Mouse (Mus musculus) mesoderm, embryonic 11.5 days (tissue): ENCODE data around the gene Rabepk.
"Not testable (repeated sequence)": the region's sequence is repeated elsewhere in the genome, so short reads cannot be mapped to it uniquely, and the experiment has no call there.

Experiments
- DNase-seq: peaks from one replicate; pipeline ENCODE4 v3.0.0-alpha.2; 2012; ENCODE audit warnings: low read depth, low spot score

Rabepk gene

DNA sequence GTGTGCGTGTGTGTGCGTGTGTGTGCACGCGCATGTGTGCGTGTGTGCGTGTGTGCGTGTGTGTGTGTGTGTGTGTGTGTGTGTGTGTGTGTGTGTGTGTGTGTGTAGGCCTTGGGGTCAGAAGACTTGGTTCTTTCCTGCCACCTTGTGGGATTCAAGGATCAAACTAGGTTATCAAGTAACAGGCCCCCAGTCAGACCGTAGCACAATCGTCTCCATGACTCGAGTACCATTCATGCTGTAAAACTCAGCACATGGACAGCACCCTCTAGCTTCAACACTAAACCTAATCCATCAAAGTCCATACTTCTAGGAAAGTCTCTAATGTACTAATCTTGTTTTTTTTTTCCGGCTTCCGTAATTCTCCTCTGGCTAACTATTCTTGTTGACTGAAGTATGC, 34.9 kb downstream of the Rabepk start:
- DNase-seq, result no peak

DNA sequence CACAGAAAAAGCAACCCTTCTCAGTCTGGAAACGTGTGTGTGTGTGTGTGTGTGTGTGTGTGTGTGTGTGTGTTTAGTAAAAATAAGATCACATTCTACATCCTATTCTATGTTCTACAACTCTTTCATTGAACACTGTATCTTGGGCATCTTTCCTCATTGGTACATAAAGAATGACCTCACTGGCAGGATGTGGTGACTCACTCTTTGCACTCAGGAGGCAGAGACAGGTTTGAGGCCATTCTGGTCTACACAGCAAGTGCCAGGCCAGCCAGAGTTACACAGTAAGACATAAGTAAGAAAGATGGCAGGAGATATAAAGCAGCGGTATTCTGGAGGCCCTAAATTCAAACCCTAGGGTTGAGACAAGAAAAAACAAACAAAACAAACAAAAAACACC, 36.8 kb downstream of the Rabepk start:
- DNase-seq, result no peak

DNA sequence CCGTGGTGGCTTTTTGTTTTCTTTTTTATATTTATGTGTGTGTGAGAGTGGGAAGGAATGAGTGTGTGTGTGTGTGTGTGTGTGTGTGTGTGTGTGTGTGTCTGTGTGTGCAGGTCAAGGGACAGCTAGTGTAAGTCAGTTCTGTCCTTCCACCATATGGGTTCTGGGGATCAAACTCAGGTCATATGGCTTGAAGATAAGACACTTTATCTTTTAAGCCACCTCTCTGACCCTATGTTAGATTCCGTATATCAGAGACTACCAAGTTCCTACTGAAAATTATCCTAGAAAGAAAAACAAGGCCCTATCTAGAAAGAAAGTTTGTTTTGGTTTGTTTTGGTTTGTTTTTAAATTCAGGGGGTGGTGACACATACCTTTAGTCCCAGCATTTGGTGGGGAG, 37.5 kb downstream of the Rabepk start:
- DNase-seq, result no peak

DNA sequence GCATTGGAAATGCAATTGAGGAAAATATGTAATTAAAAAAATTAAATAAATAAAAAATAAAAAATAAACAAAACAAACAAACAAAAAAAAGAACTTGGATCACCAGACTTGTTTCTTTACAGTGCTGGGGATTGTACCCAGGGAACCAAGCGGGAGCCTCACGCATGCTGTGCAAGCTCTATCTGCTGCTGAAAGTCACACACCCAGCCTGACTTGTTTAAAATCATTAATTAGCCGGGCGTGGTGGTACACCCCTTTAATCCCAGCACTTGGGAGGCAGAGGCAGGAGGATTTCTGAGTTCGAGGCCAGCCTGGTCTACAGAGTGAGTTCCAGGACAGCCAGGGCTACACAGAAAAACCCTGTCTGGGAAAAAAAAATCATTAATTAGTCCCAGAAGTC, 38.4 kb downstream of the Rabepk start:
- not testable (repeated sequence) for DNase-seq

DNA sequence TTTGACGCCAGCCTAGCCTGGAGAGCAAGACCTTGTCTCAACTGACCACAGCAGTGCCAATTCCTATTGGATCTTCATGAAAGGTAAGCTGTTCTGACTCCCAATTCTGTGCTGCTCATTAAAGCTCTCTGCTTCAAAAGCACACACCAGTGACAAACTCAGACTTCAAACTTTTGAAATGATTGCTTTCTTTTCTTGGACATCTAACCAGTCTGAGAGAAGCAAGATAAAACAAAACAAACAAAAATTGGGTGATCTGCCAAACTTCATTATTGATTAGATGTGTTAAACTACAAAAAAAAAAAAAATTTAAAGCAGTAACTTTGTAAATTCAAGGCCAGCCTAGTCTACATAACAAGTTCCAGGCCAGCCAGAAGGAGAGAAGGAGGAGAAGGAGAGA, 42.4 kb downstream of the Rabepk start:
- no peak for DNase-seq

DNA sequence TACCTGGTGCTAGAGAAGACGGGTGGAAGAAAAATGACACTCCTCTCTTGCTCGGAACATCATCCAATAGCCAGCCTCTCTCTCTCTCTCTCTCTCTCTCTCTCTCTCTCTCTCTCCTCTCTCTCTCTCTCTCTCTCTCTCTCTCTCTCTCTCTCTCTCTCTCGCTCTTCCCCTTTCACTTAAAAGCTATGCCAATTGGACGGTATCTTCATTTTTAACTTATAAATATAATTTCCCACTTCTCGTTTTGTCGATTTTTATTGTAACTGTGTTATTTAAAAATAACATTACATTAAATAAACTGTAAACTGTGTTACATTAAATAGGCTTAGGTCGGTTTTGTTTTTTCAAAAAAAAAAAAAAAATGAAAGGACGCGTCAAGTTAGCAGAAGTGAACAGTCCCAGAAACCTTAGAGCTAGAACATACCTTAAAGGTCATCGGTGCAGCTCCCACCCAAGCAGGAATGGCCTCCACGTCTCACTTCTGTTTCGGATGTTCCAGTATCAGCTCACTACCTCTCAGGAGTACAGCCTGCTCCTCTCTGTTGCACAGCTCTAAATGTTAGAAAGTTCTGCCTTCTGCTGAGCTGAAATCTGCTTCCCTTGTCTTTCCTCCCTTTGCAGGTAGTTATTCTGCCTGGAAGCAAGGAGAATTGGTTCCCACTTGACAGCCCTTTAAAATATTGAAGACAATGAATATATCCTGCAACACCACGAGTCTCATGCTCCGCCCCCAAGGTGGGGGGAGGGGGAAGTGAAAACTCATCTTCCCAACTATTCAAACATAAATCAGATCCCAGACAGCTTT, 45.0 kb downstream of the Rabepk start, which contains the start of gene Gapvd1:
Gene Gapvd1 (minus strand): TSS at position 682 of the 808 bp plus-strand sequence.
- peak; percentile 72 for DNase-seq

DNA sequence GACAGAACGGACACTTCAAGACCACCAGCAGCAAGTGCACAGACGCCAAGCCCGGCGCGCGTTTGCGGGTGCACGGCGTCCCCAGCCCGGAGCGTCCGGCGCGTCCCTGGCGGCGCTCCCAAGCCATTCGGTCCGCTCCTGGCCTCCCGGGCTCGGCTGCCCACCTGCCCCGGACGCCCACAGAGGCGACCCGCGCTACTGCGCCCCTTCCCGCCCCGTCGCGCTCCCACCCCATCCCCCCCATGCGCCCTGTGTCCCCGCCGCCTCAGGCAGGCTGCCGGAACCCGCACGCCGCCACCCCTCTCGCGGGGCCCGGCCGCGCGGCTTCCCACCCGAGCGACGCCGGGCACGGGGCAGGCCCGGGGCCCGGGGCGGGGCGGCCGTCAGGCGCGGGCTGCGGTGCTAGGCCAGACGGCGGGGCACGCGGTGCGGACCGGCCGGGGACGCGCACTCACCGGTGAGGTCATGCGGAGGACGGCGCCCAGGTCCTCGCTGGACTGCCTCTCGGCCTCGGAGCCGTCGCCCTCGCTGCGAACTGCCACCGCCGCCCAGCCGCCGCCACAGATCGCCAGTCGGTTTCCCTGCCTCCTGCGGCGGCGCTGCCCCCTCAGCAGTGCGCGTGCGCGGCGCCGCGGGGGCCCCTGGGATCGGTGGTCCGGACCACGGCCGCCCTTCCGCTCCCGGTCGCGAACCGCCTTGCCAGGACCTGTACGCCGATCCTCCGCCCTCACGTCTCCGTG, 45.7 kb downstream of the Rabepk start:
- peak; percentile 87 for DNase-seq

DNA sequence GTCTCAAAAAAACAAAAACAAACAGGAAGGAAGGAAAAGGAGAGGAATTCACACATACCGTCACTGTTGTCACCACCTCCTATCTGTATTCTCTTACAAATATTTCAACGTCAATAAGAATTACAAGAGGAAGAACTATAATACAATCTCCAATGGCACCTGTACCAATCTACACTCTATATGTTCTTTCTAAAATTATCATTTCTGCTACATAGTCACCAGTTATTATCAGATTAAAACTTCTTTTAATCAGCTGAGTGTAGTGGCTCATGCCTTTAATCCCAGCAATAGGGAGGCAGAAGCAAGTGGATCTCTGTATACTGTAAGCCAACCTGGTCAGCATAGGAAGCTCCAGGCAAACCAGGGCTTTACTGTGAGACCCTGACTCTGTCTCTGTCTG, 49.5 kb downstream of the Rabepk start:
- no peak for DNase-seq

DNA sequence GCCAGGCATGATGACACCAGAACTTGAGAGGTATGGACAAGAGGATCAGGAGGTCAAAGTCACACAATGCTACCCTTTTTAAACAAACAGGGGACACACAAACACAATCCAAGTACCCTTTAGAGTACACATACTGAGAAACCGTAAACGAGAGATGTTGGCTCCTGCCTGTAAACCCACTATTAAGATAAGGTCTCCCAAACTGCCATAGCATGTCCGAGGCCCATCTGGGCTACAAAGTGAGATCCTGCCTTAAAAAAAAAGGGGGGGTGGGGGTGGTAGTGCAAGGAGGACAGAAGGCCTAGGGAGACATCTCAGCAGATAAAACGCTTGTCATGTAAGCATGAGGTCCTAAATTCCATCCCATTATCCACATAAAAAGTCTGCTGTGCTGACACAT, 51.2 kb downstream of the Rabepk start:
- DNase-seq, result no peak

DNA sequence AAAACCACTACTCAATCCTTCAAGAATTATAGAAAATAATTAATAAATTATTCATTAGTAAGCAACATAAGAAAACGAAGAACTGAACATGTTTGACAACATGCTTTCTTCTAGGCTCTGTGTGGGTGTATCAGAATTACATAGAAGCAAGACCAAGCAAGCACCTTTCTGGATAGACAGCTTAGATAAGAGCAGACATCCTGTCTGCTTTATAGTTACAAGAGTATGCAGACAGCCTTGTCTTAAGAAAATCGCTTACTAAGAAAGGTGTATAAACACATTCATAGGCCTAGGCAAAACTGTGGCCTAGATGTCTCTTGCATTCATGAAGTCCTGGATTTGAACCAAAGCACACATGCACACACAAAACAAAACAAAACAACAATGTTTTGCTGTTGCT, 54.0 kb downstream of the Rabepk start:
- DNase-seq, result no peak

DNA sequence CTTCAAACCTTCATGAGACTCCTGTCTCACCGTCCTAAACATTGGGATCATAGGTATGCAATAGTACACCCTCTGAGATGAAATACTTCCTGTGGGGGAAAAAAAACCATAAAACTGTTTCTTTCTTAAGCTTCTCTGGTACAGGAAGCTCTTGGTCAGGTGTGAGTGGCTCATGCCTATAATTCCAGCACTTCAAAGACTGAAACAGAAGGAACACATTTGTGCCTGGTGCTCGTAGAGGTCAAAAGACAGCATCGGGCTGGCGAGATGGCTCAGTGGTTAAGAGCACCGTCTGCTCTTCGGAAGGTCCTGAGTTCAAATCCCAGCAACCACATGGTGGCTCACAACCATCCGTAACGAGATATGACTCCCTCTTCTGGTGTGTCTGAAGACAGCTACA, 55.2 kb downstream of the Rabepk start:
- no peak for DNase-seq

DNA sequence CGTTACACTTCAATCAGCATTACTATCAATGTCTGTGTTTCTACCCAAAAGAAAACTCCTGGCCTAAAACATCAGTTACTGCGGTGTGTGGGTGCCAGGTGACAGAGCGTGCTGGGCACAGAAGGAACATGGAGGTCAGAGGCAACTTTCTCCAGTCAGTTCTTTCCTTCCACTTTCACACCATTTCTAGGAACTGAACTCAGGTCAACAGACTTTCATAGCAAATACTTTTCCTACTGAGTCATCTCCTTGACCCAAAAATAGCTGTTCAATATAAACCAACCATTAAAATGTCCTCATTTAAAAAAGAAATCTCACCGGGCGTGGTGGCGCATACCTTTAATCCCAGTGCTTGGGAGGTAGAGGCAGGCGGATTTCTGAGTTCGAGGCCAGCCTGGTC, 57.0 kb downstream of the Rabepk start:
- no peak for DNase-seq

DNA sequence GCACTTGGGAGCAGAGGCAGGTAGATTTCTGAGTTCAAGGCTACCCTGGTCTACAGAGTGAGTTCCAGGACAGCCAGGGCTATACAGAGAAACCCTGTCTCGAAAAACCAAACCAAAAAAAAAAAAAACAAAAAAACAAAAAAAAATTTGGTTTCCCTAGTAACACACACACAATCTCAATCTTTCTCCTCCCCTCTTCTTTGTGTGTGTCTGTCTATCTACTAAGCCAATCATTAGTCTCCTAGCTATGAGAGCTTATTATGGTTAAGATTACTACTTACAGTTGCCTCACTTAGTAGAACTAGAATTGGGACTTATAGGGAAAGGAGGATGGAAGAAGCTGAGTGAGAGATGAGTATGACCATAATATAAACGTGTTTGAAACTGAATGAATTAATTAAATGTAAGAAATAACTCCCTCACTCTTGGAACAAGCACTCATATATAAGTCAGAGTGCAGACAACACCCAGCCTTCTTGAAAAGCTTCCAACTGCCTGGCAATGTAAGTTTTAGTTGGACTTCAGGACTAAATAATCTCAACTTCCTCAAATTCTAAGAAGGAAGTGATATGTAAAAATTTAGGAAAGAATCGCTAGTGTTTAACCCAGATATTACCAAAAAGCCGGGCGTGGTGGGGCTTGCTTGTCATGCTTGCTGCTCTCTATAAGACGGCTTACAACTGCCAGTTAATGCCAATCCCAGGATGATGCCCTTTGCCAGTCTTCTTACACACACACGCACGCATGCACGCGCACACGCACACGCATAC, 58.1 kb downstream of the Rabepk start:
- no peak for DNase-seq

DNA sequence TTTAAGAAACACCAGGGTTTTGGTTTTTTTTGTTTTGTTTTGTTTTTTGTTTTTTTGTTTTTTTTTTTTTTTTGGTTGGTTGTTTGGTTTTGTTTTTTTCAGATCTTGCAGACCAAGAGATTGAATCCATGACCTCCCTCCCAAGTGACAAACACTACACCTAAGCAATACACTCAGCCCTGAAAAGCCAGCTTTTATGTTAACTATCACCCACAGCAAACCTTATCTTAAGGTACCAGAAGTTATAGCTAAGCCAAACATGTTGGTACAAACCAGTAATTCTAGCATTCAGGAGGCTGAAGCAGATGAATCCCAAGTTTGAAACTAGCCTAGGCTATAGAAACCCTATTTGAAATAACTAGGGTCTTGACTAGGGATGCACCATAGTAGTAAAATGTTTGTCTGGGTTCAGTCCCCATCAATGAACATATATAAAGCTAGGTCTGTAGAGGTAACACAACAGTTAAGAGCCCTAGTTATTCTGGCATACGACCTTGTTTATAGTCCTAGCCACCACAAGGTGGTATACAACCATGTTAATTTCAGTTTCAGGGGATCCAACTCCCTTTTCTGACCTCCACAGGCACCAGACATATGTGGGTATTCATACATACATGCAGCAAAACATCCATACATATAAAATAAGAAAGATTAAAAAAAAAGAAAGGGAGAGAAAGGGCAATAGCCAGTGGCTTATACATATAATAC, 59.9 kb downstream of the Rabepk start:
- DNase-seq, result no peak

DNA sequence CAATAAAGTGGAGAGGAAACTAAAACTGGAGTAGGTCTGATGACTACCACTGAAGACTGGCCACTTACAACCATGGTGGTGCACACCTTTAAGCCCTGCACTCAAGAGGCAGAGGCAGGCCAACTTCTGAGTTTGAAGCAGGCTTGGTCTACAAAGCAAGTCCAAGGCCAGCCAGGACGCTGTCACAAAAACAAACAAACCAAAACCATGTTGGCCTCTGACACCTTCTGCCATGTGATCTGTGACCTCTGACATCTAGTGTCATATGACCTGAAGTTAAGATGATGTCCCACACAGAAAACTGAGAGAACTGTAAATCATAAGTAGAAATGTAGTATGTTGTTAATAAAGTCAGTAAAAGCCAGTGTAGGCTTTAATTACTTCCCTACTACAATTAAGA, 61.8 kb downstream of the Rabepk start:
- DNase-seq, result no peak

DNA sequence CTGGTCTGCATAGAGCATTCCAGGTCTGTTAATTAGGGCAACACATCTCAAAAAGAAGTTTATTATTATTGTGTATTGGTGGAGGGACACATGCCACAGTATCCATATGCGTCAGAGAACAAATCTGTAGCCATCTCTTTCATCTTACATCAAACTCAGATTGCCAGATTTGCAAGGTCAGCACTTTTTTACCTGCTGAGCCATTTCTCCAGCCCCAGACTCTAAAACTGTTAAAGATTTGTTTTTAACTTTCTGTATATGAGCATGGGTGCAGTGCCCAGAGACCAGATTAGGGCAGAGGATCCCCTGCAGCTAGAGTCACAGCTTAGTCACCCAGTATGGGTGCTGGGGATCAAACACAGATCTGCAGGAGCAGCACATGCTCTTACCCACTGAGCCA, 63.1 kb downstream of the Rabepk start:
- no peak for DNase-seq
